Mouse (Mus musculus) kidney, adult 2 months (tissue): ENCODE measurements around the gene Nol10.

ENCODE experiments used
- CTCF ChIP-seq: fragments of 200-500 bp; conservative IDR thresholded peaks from 2 replicates; pipeline ENCODE4 v1.5.1; 2011; ENCODE audit warnings: low read depth, mild to moderate bottlenecking, control low read depth, low read length, moderate library complexity, mixed read lengths; ENCODE audit not compliant: insufficient read depth, insufficient read length
- POLR2A ChIP-seq: fragments of 200-500 bp; IDR thresholded peaks from one replicate; pipeline ENCODE4 v1.6.1; 2011; ENCODE audit warnings: low read depth, low read length, control low read depth

DNA sequence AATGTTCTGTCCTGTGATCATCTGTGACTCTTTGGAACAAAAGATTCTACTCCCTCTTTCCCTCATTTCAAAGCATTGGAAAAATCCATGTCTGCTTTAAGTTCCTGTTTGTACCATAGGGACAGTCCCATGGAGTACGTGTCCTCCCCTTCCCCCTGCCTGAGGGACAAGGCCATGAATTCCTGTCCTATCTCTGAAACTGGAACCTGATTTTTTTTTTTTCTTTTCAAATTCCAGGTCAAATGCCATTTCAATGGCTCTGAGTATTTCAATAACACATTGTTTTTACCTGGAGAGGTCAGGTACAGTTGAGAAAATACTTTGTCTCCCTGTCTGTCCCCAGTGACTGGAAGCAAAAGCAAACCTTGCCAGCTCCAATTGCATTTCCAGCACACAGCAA, 104.0 kb downstream of the Nol10 start:
- TF ChIP-seq POLR2A (no peak), CTCF (no peak)
